Mouse (Mus musculus) lung, adult 2 months (tissue): ENCODE results near the gene Gm11567.

ENCODE experiments used
- CTCF ChIP-seq: fragments of 200-500 bp; IDR thresholded peaks from 2 replicates; pipeline ENCODE4 v1.5.1; 2011; ENCODE audit warnings: mild to moderate bottlenecking, low read length, control low read depth; ENCODE audit not compliant: insufficient read depth
- POLR2A ChIP-seq: fragments of 200-500 bp; IDR thresholded peaks from 2 replicates; pipeline ENCODE4 v1.6.1; 2011; ENCODE audit warnings: low read depth, mild to moderate bottlenecking, control low read depth, low read length, borderline replicate concordance; ENCODE audit errors: extremely low read depth

- no peak for TF ChIP-seq POLR2A
- TF ChIP-seq CTCF, result no peak
Observed at GRCm38 (mm10) chr11:99846746-99847145, 32.2 kb upstream of the Gm11567 start.
